Mouse (Mus musculus): ENCODE results near the gene Parp4.

GRCm38 (mm10) chr14:56605136-56605535 is 29.7 kb downstream of the Parp4 start:
- TF ChIP-seq CTCF (IDR thresholded peaks at IDR 0.05; ENCODE audit: low read depth, low read length) = no peak
- no peak for TF ChIP-seq GATA2 (IDR thresholded peaks at IDR 0.05; ENCODE audit: borderline replicate concordance, low read depth, low read length)
- TF ChIP-seq TAL1 (conservative IDR thresholded peaks at IDR 0.05; ENCODE audit: low read depth, low read length) = no peak

Measured in G1E (cell line).